Mouse (Mus musculus) lung, adult 2 months (tissue): ENCODE results near the gene Mlec.

ENCODE experiments used
- CTCF ChIP-seq: fragments of 200-500 bp; IDR thresholded peaks from 2 replicates; pipeline ENCODE4 v1.5.1; 2011; ENCODE audit warnings: mild to moderate bottlenecking, low read length, control low read depth; ENCODE audit not compliant: insufficient read depth
- POLR2A ChIP-seq: fragments of 200-500 bp; IDR thresholded peaks from 2 replicates; pipeline ENCODE4 v1.6.1; 2011; ENCODE audit warnings: low read depth, mild to moderate bottlenecking, control low read depth, low read length, borderline replicate concordance; ENCODE audit errors: extremely low read depth

DNA sequence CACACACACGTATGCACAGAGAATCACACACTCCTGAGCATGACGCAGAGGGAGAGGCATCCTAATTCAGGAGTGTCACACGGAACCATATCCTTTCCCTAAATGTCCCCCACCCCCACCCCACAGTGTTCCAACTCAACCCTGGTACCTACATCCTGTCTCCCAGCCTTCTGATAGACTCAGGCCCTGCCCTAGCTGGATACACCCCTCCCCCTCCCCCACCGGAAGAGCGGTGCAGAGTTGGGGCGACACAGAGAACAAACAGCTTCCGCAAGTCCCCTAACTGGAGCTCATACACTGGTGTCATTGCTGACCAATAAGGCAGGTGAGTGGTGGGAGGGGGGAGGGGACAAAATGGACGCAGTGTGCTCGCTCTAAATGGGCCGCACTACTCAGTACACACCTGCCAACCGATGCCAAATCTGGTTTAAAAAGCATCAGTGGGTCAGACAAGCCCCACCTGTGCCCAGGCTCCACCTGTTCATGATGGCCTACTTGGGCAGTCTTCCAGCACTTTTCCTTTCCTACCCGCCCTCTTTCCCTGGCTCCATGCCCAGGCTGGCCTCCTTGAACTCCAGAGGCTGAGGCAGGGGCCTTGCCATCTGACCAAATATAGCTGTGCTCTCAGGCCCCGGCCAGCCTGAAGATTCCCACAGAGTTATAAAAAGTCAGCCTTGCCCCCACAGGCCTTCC lies 23.4 kb upstream of the Mlec start:
- TF ChIP-seq CTCF (no peak), POLR2A (no peak)
